In the genomic region with DNA sequence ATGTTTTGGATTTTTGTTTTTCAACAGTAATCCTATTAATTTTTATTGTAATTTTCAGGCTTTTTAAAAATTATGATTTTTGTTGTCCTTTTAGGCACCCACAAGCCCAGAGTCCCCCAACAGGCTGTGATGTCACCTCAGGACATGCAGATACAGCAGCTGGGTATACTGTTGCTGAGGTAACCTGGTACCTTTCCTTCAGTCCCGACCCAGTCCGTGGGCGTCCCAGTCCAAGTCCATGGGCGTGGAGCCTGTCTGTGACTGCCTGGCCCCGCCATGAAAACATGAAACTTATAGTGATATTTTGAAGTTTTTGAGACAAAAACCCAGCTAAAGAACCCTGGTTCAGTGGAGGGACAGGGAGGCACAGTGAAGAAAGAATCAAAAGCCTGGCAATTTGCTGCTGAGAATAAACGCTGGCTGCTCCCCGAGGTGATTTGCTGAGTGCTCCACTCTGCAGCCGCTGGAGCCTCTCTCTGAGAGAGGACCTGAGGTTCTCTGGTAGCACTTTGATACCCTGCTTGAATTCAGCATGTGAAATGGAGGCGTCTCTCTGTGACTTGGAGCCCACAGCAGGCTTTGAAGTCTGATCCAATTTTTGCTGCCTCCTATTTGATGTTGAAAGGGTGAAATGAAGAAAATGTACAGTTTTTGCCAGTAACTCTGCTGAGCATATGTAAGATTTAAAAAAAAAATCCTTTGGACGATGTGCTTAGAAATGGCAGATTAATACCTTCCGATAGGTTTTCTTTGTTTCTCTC, we compare ENCODE assay signal across 26 mouse cellular contexts.
A peak's percentile ranks its signal among the peaks of the same experiment; 100 is the strongest.
DNase-seq lines count a peak whose midpoint lies in the region; ATAC-seq and TF ChIP-seq lines count a peak whose summit lies in the region.
"Had no signal": no experiment of that assay in that cellular context is flagged by ENCODE, and none has a peak within 500 bp of the region (broad histone marks: within the 10 kb centered on the region; RNA-seq: fewer than 3 reads in every experiment).

No protein-coding gene starts in this region.

- H3K9ac ChIP-seq in forebrain, embryonic 14.5 days (ENCODE audit: low read length), result no peak overlapping the region
- H3K9ac ChIP-seq in forebrain, embryonic 12.5 days, result no peak overlapping the region
- 0 out of 2 replicates have a peak overlapping the region, but pooled peaks have one; percentile 19 for H3K9ac ChIP-seq in hindbrain, embryonic 16.5 days (ENCODE audit: low read depth, low read length)
- no peak overlapping the region for H3K9ac ChIP-seq in hindbrain, embryonic 14.5 days
- H3K9ac ChIP-seq in midbrain, embryonic 15.5 days, result no peak overlapping the region
- H3K9ac ChIP-seq: embryonic facial prominence, embryonic 12.5 days; hindbrain, embryonic 12.5 days; intestine, embryonic 15.5 days; limb, embryonic 13.5 days; liver, embryonic 13.5 days; lung, embryonic 15.5 days; neural tube, embryonic 12.5 days had no signal

- no peaks in the 10 kb centered on the region for H3K27me3 ChIP-seq in forebrain, embryonic 14.5 days (replicated peaks; ENCODE audit: control insufficient read depth, insufficient read depth, low read length)
- no peaks in the 10 kb centered on the region; the same call in 1 of the 2 replicates for H3K27me3 ChIP-seq in forebrain, embryonic 12.5 days
- H3K27me3 ChIP-seq in hindbrain, embryonic 16.5 days (replicated peaks; ENCODE audit: control insufficient read depth, insufficient read depth, low read length), result no peaks in the 10 kb centered on the region
- no peaks in the 10 kb centered on the region for H3K27me3 ChIP-seq in hindbrain, embryonic 14.5 days (ENCODE audit: control insufficient read depth, insufficient read depth, low read length)
- H3K27me3 ChIP-seq in E14TG2a.4 (ENCODE audit: insufficient read depth, low read length), result no peaks in the 10 kb centered on the region
- no peaks in the 10 kb centered on the region for H3K27me3 ChIP-seq in midbrain, embryonic 15.5 days (replicated peaks)
- H3K27me3 ChIP-seq: embryonic facial prominence, embryonic 12.5 days; hindbrain, embryonic 12.5 days; intestine, embryonic 15.5 days; limb, embryonic 13.5 days; liver, embryonic 13.5 days; lung, embryonic 15.5 days; neural tube, embryonic 12.5 days had no signal

- no peak overlapping the region for H3K4me3 ChIP-seq in forebrain, embryonic 14.5 days (ENCODE audit: low read depth, low read length)
- H3K4me3 ChIP-seq in forebrain, embryonic 12.5 days (replicated peaks), result no peak overlapping the region
- no peak overlapping the region for H3K4me3 ChIP-seq in hindbrain, embryonic 16.5 days (ENCODE audit: low read length)
- no peak overlapping the region for H3K4me3 ChIP-seq in hindbrain, embryonic 14.5 days (replicated peaks; ENCODE audit: low read length)
- H3K4me3 ChIP-seq in E14TG2a.4 (replicated peaks; ENCODE audit: low read length), result 0 out of 2 replicates have a peak overlapping the region, but pooled peaks have one; percentile 26
- no peak overlapping the region for H3K4me3 ChIP-seq in midbrain, embryonic 15.5 days
- H3K4me3 ChIP-seq: embryonic facial prominence, embryonic 12.5 days; heart, adult 2 months; hindbrain, embryonic 12.5 days; intestine, embryonic 15.5 days; layer of hippocampus, adult 2 months; limb, embryonic 13.5 days; liver, embryonic 13.5 days; lung, embryonic 15.5 days; neural tube, embryonic 12.5 days had no signal

- H3K9me3 ChIP-seq in forebrain, embryonic 14.5 days (replicated peaks; ENCODE audit: control insufficient read depth, low read length), result no peaks in the 10 kb centered on the region
- H3K9me3 ChIP-seq in forebrain, embryonic 12.5 days, result no peaks in the 10 kb centered on the region
- H3K9me3 ChIP-seq in hindbrain, embryonic 16.5 days (ENCODE audit: control insufficient read depth, low read length), result no peaks in the 10 kb centered on the region
- no peaks in the 10 kb centered on the region for H3K9me3 ChIP-seq in hindbrain, embryonic 14.5 days (ENCODE audit: control insufficient read depth, low read length)
- no peaks in the 10 kb centered on the region for H3K9me3 ChIP-seq in E14TG2a.4 (ENCODE audit: low read length)
- no peaks in the 10 kb centered on the region for H3K9me3 ChIP-seq in midbrain, embryonic 15.5 days
- H3K9me3 ChIP-seq: embryonic facial prominence, embryonic 12.5 days; hindbrain, embryonic 12.5 days; intestine, embryonic 15.5 days; limb, embryonic 13.5 days; liver, embryonic 13.5 days; lung, embryonic 15.5 days; neural tube, embryonic 12.5 days had no signal

- H3K4me2 ChIP-seq in forebrain, embryonic 14.5 days (ENCODE audit: low read length), result no peak overlapping the region
- no peak overlapping the region for H3K4me2 ChIP-seq in forebrain, embryonic 12.5 days
- no peak overlapping the region for H3K4me2 ChIP-seq in hindbrain, embryonic 16.5 days (ENCODE audit: low read length)
- H3K4me2 ChIP-seq in hindbrain, embryonic 14.5 days (replicated peaks), result no peak overlapping the region
- no peak overlapping the region for H3K4me2 ChIP-seq in midbrain, embryonic 15.5 days
- H3K4me2 ChIP-seq: embryonic facial prominence, embryonic 12.5 days; hindbrain, embryonic 12.5 days; intestine, embryonic 15.5 days; limb, embryonic 13.5 days; liver, embryonic 13.5 days; lung, embryonic 15.5 days; neural tube, embryonic 12.5 days had no signal

- 0 out of 2 replicates have a peak overlapping the region, but pooled peaks have one; percentile 30 for H3K27ac ChIP-seq in forebrain, embryonic 14.5 days (ENCODE audit: low read depth, low read length)
- H3K27ac ChIP-seq in forebrain, embryonic 12.5 days, result no peak overlapping the region
- H3K27ac ChIP-seq in hindbrain, embryonic 16.5 days (ENCODE audit: low read depth, low read length), result no peak overlapping the region
- H3K27ac ChIP-seq in hindbrain, embryonic 14.5 days, result no peak overlapping the region
- peak overlapping the region; percentile 51 for H3K27ac ChIP-seq in midbrain, embryonic 15.5 days
- H3K27ac ChIP-seq: embryonic facial prominence, embryonic 12.5 days; heart, adult 2 months; hindbrain, embryonic 12.5 days; intestine, embryonic 15.5 days; layer of hippocampus, adult 2 months; limb, embryonic 13.5 days; liver, embryonic 13.5 days; lung, embryonic 15.5 days; neural tube, embryonic 12.5 days; stomach, postnatal 0 days had no signal

- H3K4me1 ChIP-seq in forebrain, embryonic 14.5 days (ENCODE audit: control insufficient read depth, insufficient read depth, low read length), result no peaks in the 10 kb centered on the region
- no peaks in the 10 kb centered on the region for H3K4me1 ChIP-seq in forebrain, embryonic 12.5 days
- H3K4me1 ChIP-seq in hindbrain, embryonic 16.5 days (ENCODE audit: control insufficient read depth, insufficient read depth, low read depth, low read length), result no peaks in the 10 kb centered on the region
- no peaks in the 10 kb centered on the region for H3K4me1 ChIP-seq in hindbrain, embryonic 14.5 days (replicated peaks; ENCODE audit: control insufficient read depth, insufficient read depth, low read length)
- peaks cover 18% of the 10 kb centered on the region for H3K4me1 ChIP-seq in E14TG2a.4 (replicated peaks; ENCODE audit: low read depth, low read length)
- H3K4me1 ChIP-seq in midbrain, embryonic 15.5 days, result peaks cover 6% of the 10 kb centered on the region
- H3K4me1 ChIP-seq: embryonic facial prominence, embryonic 12.5 days; hindbrain, embryonic 12.5 days; intestine, embryonic 15.5 days; limb, embryonic 13.5 days; liver, embryonic 13.5 days; lung, embryonic 15.5 days; neural tube, embryonic 12.5 days had no signal

- WGBS in forebrain, embryonic 14.5 days, result 71% methylated on average over 11 of the region's 11 CpGs
- 75% methylated on average over 11 of the region's 11 CpGs for WGBS in forebrain, embryonic 12.5 days
- 66% methylated on average over 11 of the region's 11 CpGs for WGBS in hindbrain, embryonic 16.5 days
- 72% methylated on average over 11 of the region's 11 CpGs for WGBS in hindbrain, embryonic 14.5 days
- 55% methylated on average over 11 of the region's 11 CpGs for WGBS in midbrain, embryonic 15.5 days

- DNase-seq in forebrain, embryonic 14.5 days (ENCODE audit: low spot score), result peak; percentile 60
- no peak for DNase-seq in hindbrain, embryonic 14.5 days (ENCODE audit: low spot score)
- no peak for DNase-seq in adrenal gland, postnatal 25 days
- DNase-seq in testis, postnatal 10 days (ENCODE audit: low spot score), result no peak
- DNase-seq: adrenal gland, postnatal 36 days; cerebellum, adult 18-20 months; cerebellum, postnatal 14 days; gastrocnemius, postnatal 25 days; heart, adult 2 months; kidney, adult 9 months; kidney, postnatal 25 days; liver, embryonic 13.5 days; lung, postnatal 4 days; right cerebral cortex, postnatal 14 days had no signal

- ATAC-seq in forebrain, embryonic 14.5 days, result no peak
- no peak for ATAC-seq in forebrain, embryonic 12.5 days (ENCODE audit: low FRiP score)
- no peak for ATAC-seq in hindbrain, embryonic 16.5 days
- ATAC-seq in hindbrain, embryonic 14.5 days (ENCODE audit: low FRiP score), result no peak
- ATAC-seq in midbrain, embryonic 15.5 days (replicated peaks), result peak; percentile 84
- ATAC-seq: intestine, embryonic 15.5 days had no signal

- H3K36me3 ChIP-seq in forebrain, embryonic 14.5 days (ENCODE audit: control insufficient read depth, insufficient read depth, low read length), result no peaks in the 10 kb centered on the region
- no peaks in the 10 kb centered on the region for H3K36me3 ChIP-seq in forebrain, embryonic 12.5 days (replicated peaks)
- H3K36me3 ChIP-seq in hindbrain, embryonic 16.5 days (ENCODE audit: control insufficient read depth, insufficient read depth, low read length), result no peaks in the 10 kb centered on the region
- no peaks in the 10 kb centered on the region for H3K36me3 ChIP-seq in hindbrain, embryonic 14.5 days (replicated peaks; ENCODE audit: control insufficient read depth, insufficient read depth)
- H3K36me3 ChIP-seq in E14TG2a.4 (ENCODE audit: insufficient read depth, low read length), result peaks cover 3% of the 10 kb centered on the region; the same call in 1 of the 2 replicates
- H3K36me3 ChIP-seq in midbrain, embryonic 15.5 days (replicated peaks), result no peaks in the 10 kb centered on the region
- H3K36me3 ChIP-seq: embryonic facial prominence, embryonic 12.5 days; hindbrain, embryonic 12.5 days; intestine, embryonic 15.5 days; limb, embryonic 13.5 days; liver, embryonic 13.5 days; lung, embryonic 15.5 days; neural tube, embryonic 12.5 days had no signal

- no peak for TF ChIP-seq CTCF in E14TG2a.4 (conservative IDR thresholded peaks at IDR 0.05; ENCODE audit: low read length)

Comparison
In these comparisons a context has a peak if more than half of its experiments do, and no peak if none do; other contexts are left out.
1. H3K27ac ChIP-seq: peak in forebrain, embryonic 14.5 days (single experiment) and midbrain, embryonic 15.5 days (single experiment); none in forebrain, embryonic 12.5 days (single experiment), hindbrain, embryonic 16.5 days (single experiment) and hindbrain, embryonic 14.5 days (single experiment).